In genomic region chr6:97741427-97741826, GRCm38 (mm10) we compare ENCODE assay signal across 26 mouse cellular contexts.
DNase-seq lines count a peak whose midpoint lies in the region; ATAC-seq and TF ChIP-seq lines count a peak whose summit lies in the region.
"Had no signal": no experiment of that assay in that cellular context is flagged by ENCODE, and none has a peak within 500 bp of the region (broad histone marks: within the 10 kb centered on the region; RNA-seq: fewer than 3 reads in every experiment).

No protein-coding gene starts in this region.

- ATAC-seq in hindbrain, embryonic 11.5 days (ENCODE audit: low FRiP score): no peak
- ATAC-seq in midbrain, embryonic 12.5 days (ENCODE audit: low FRiP score, low read depth): 0 out of 2 replicates have a peak, but pooled peaks have one; percentile 50
- no peak for ATAC-seq in midbrain, postnatal 0 days (ENCODE audit: low FRiP score)
- no peak for ATAC-seq in forebrain, postnatal 0 days
- ATAC-seq: activated CD4-positive, CD25-positive, alpha-beta regulatory T cell, adult 4 months; intestine, postnatal 0 days had no signal

- H3K27ac ChIP-seq in hindbrain, embryonic 10.5 days: peak overlapping the region; percentile 17; the same call in 1 of the 2 replicates
- H3K27ac ChIP-seq in hindbrain, embryonic 11.5 days (ENCODE audit: low read depth, low read length): no peak overlapping the region
- H3K27ac ChIP-seq in midbrain, embryonic 12.5 days (replicated peaks): no peak overlapping the region
- no peak overlapping the region for H3K27ac ChIP-seq in midbrain, postnatal 0 days (ENCODE audit: low read depth, low read length)
- H3K27ac ChIP-seq in forebrain, postnatal 0 days (ENCODE audit: low read depth, low read length): no peak overlapping the region
- H3K27ac ChIP-seq: embryonic facial prominence, embryonic 15.5 days; forebrain, embryonic 12.5 days; liver, embryonic 14.5 days; macrophage had no signal

- peaks cover 32% of the 10 kb centered on the region for H3K27me3 ChIP-seq in hindbrain, embryonic 10.5 days (ENCODE audit: insufficient read depth, poor library complexity, severe bottlenecking)
- no peaks in the 10 kb centered on the region for H3K27me3 ChIP-seq in hindbrain, embryonic 11.5 days (ENCODE audit: control insufficient read depth, insufficient read depth, low read length)
- H3K27me3 ChIP-seq in midbrain, embryonic 12.5 days: peaks cover 31% of the 10 kb centered on the region
- no peaks in the 10 kb centered on the region; the same call in 1 of the 2 replicates for H3K27me3 ChIP-seq in midbrain, postnatal 0 days (ENCODE audit: insufficient read depth, low read length)
- H3K27me3 ChIP-seq in forebrain, postnatal 0 days (ENCODE audit: insufficient read depth, low read length): no peaks in the 10 kb centered on the region

- H3K4me1 ChIP-seq in hindbrain, embryonic 10.5 days (replicated peaks): peaks cover 13% of the 10 kb centered on the region
- no peaks in the 10 kb centered on the region for H3K4me1 ChIP-seq in hindbrain, embryonic 11.5 days (replicated peaks; ENCODE audit: control insufficient read depth, insufficient read depth, low read length)
- peaks cover 26% of the 10 kb centered on the region for H3K4me1 ChIP-seq in midbrain, embryonic 12.5 days
- H3K4me1 ChIP-seq in midbrain, postnatal 0 days (ENCODE audit: insufficient read depth, low read length): no peaks in the 10 kb centered on the region; the same call in 1 of the 2 replicates
- no peaks in the 10 kb centered on the region for H3K4me1 ChIP-seq in forebrain, postnatal 0 days (ENCODE audit: insufficient read depth)

- H3K9me3 ChIP-seq in hindbrain, embryonic 10.5 days: no peaks in the 10 kb centered on the region
- H3K9me3 ChIP-seq in hindbrain, embryonic 11.5 days (ENCODE audit: control insufficient read depth, low read length): no peaks in the 10 kb centered on the region
- no peaks in the 10 kb centered on the region for H3K9me3 ChIP-seq in midbrain, embryonic 12.5 days
- 0 out of 2 replicates have a peak, but pooled peaks cover 4% of the 10 kb centered on the region for H3K9me3 ChIP-seq in midbrain, postnatal 0 days (ENCODE audit: low read length)
- no peaks in the 10 kb centered on the region for H3K9me3 ChIP-seq in forebrain, postnatal 0 days (ENCODE audit: low read length)
- H3K9me3 ChIP-seq: embryonic facial prominence, embryonic 15.5 days; forebrain, embryonic 12.5 days had no signal

- no peak for TF ChIP-seq CTCF in midbrain, postnatal 0 days (IDR thresholded peaks at IDR 0.05)
- TF ChIP-seq CTCF in forebrain, postnatal 0 days (IDR thresholded peaks at IDR 0.05; ENCODE audit: low read depth): no peak

- H3K9ac ChIP-seq in hindbrain, embryonic 11.5 days (ENCODE audit: low read depth, low read length): no peak overlapping the region
- H3K9ac ChIP-seq in midbrain, embryonic 12.5 days (replicated peaks): no peak overlapping the region
- no peak overlapping the region for H3K9ac ChIP-seq in midbrain, postnatal 0 days (replicated peaks; ENCODE audit: low read length, poor library complexity, severe bottlenecking)
- no peak overlapping the region for H3K9ac ChIP-seq in forebrain, postnatal 0 days
- H3K9ac ChIP-seq: embryonic facial prominence, embryonic 15.5 days; forebrain, embryonic 12.5 days; liver, embryonic 14.5 days had no signal

- H3K4me2 ChIP-seq in hindbrain, embryonic 11.5 days (replicated peaks; ENCODE audit: low read depth, low read length): no peak overlapping the region
- H3K4me2 ChIP-seq in midbrain, embryonic 12.5 days (replicated peaks): no peak overlapping the region
- no peak overlapping the region for H3K4me2 ChIP-seq in midbrain, postnatal 0 days (ENCODE audit: low read depth, low read length, poor library complexity, severe bottlenecking)
- no peak overlapping the region for H3K4me2 ChIP-seq in forebrain, postnatal 0 days (ENCODE audit: low read depth)
- H3K4me2 ChIP-seq: forebrain, embryonic 12.5 days; heart, embryonic 11.5 days had no signal

- H3K4me3 ChIP-seq in hindbrain, embryonic 10.5 days: no peak overlapping the region
- no peak overlapping the region for H3K4me3 ChIP-seq in hindbrain, embryonic 11.5 days (ENCODE audit: low read depth, low read length)
- no peak overlapping the region for H3K4me3 ChIP-seq in midbrain, embryonic 12.5 days
- H3K4me3 ChIP-seq in midbrain, postnatal 0 days (ENCODE audit: low read depth, low read length): no peak overlapping the region
- no peak overlapping the region for H3K4me3 ChIP-seq in forebrain, postnatal 0 days (ENCODE audit: low read depth, low read length)
- H3K4me3 ChIP-seq: forebrain, embryonic 12.5 days had no signal

- H3K36me3 ChIP-seq in hindbrain, embryonic 10.5 days: no peaks in the 10 kb centered on the region
- no peaks in the 10 kb centered on the region for H3K36me3 ChIP-seq in hindbrain, embryonic 11.5 days (ENCODE audit: control insufficient read depth, insufficient read depth, low read length)
- no peaks in the 10 kb centered on the region for H3K36me3 ChIP-seq in midbrain, embryonic 12.5 days
- no peaks in the 10 kb centered on the region for H3K36me3 ChIP-seq in midbrain, postnatal 0 days (ENCODE audit: insufficient read depth, low read length)
- no peaks in the 10 kb centered on the region for H3K36me3 ChIP-seq in forebrain, postnatal 0 days (ENCODE audit: insufficient read depth)
- H3K36me3 ChIP-seq: embryonic facial prominence, embryonic 15.5 days; forebrain, embryonic 12.5 days had no signal

- DNase-seq in hindbrain, embryonic 10.5 days (ENCODE audit: low spot score): no peak
- DNase-seq in hindbrain, embryonic 11.5 days (ENCODE audit: low spot score): no peak
- no peak for DNase-seq in midbrain, postnatal 0 days (ENCODE audit: low spot score)
- peak; percentile 27 for DNase-seq in embryo, embryonic 11 days
- no peak for DNase-seq in adrenal gland, postnatal 14 days
- DNase-seq in forebrain, postnatal 0 days: no peak
- DNase-seq: adrenal gland, adult 2 months; cerebellum, adult 2 months; cerebellum, postnatal 25 days; gastrocnemius, postnatal 25 days; heart, adult 18-20 months; heart, postnatal 4 days; kidney, postnatal 10 days; layer of hippocampus, postnatal 36 days; liver; lung, adult 2 months; lung, postnatal 10 days; thymus, postnatal 4 days had no signal

- 53% methylated on average over 13 of the region's 13 CpGs for WGBS in hindbrain, embryonic 10.5 days
- WGBS in hindbrain, embryonic 11.5 days: 55% methylated on average over 13 of the region's 13 CpGs
- whole genome bisulfite sequencing in midbrain, embryonic 12.5 days: 46% methylated on average over 13 of the region's 13 CpGs
- 45% methylated on average over 13 of the region's 13 CpGs for WGBS in midbrain, postnatal 0 days
- WGBS in forebrain, postnatal 0 days: 67% methylated on average over 13 of the region's 13 CpGs
